Mouse (Mus musculus) gastrocnemius, adult 2 months (tissue): Measurements from ENCODE around the gene Prkcsh. TPM values are rescaled to one million over a fixed set of nuclear protein-coding genes. Genes with fewer than 3 reads are reported as not detected.
A peak's percentile ranks its signal among the peaks of the same experiment; 100 is the strongest.

Experiments used
- DNase-seq: peaks from one replicate; pipeline ENCODE4 v3.0.0; 2022
- H3K27ac ChIP-seq: fragments of 200-600 bp; 2 replicates; pipeline ENCODE4 v1.8.1; 2022; ENCODE audit warnings: mild to moderate bottlenecking
- H3K4me3 ChIP-seq: fragments of 200-600 bp; 2 replicates; pipeline ENCODE4 v1.8.1; 2022; ENCODE audit warnings: mild to moderate bottlenecking, moderate library complexity
- CTCF ChIP-seq: fragments of 200-600 bp; IDR thresholded peaks from 2 replicates; pipeline ENCODE4 v1.8.1; 2022; ENCODE audit warnings: antibody characterized with exemption, mild to moderate bottlenecking, moderate library complexity
- intact Hi-C: fragments of 180-260 bp; cut with DNase I; formaldehyde crosslinking; loops from one replicate; pipeline ENCODE4 v1.15.1; 2025
- long read RNA-seq, 2 experiments: library from polyadenylated mRNA; stranded (forward); transcript quantifications; one replicate each; pipeline ENCODE4 v2.0.0; 2021
- total RNA-seq, 2 experiments: library from RNA; stranded (reverse); gene quantifications; 2 replicates each; pipeline ENCODE4 v1.2.3; 2021

Prkcsh gene
- 10 to 100 TPM; 27.8 to 32.6 TPM for total RNA-seq
- long read RNA-seq, experiment 1, transcript Prkcsh-201 (18 exons, 2,012 nt), result major isoform, 11 of 29 reads
- long read RNA-seq, experiment 1, transcript Prkcsh-202 (18 exons, 1,983 nt), result minor isoform, 7 of 29 reads
- long read RNA-seq, experiment 1, partial matches to known transcripts, result 5 of 29 reads
- long read RNA-seq, experiment 1, other reads (novel, unspliced or antisense), result 4 of 29 reads
- long read RNA-seq, experiment 2, transcript Prkcsh-201 (18 exons, 2,012 nt), result major isoform, 12 of 30 reads
- long read RNA-seq, experiment 2, transcript Prkcsh-202 (18 exons, 1,983 nt), result minor isoform, 11 of 30 reads
- long read RNA-seq, experiment 2, partial matches to known transcripts, result 3 of 30 reads
- long read RNA-seq, experiment 2, other reads (novel, unspliced or antisense), result 3 of 30 reads

GRCm38 (mm10) chr9:22002194-22003162, at the start of gene Prkcsh, which contains the start of gene Ccdc151:
Prkcsh (plus strand) TSS chr9:22002806.
Ccdc151 (minus strand) TSS chr9:22002634.
- TF ChIP-seq CTCF, result no peak
- Histone ChIP-seq H3K27ac (peak within 1 kb of the TSS; percentile 89), H3K4me3 (peak within 1 kb of the TSS; percentile 94)
- DNase-seq, result peak; percentile 100
- intact Hi-C loops, result loop anchor here (2.0 to 10.0 kb wide), 3 partner anchors 46 to 152 kb away; partner anchors contain the start of genes Gm49318, Pigyl and Zfp653

DNA sequence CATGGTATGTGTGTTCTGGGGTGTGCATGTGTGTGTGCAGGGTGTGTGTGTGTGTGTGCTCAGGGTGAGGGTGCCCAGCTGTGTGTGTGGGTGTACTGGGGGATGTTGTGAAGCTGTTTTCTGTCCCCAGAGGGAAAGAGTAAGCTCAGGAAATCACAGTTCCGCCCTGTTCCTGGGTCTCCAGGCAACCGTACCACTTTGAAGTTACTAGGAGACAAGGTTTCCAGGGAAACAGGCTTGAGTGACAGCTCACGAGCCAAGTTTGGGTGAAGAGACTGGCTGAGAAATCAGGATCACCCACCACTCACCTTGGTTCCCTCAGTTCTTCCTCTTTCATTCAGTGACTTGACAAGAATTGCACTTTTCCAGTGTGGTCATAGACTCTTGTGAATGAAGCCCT, 49.0 kb upstream of the Prkcsh start:
- no peak overlapping the region for H3K27ac ChIP-seq
- intact Hi-C loops, result no loop called here

GRCm38 (mm10) chr9:21954635-21955034, 48.0 kb upstream of the Prkcsh start:
- TF ChIP-seq CTCF, result no peak
- intact Hi-C loops, result loop anchor here (5.0 kb wide), 1 partner anchor 118 kb away; the partner anchor contains the start of genes Gm49318 and Zfp653
- H3K4me3 ChIP-seq, result peak overlapping the region; percentile 84; the same call in 1 of the 2 replicates
- DNase-seq, result no peak
- no peak overlapping the region for H3K27ac ChIP-seq

More for the DNA sequence above, 49.0 kb upstream of the Prkcsh start:
- no peak overlapping the region for H3K4me3 ChIP-seq
- no peak for TF ChIP-seq CTCF
- DNase-seq, result no peak

GRCm38 (mm10) chr9:21955225-21955569, 47.4 kb upstream of the Prkcsh start:
- intact Hi-C loops, result loop anchor here (5.0 kb wide), 1 partner anchor 117 kb away; the partner anchor contains the start of genes Gm49318 and Zfp653
- peak; percentile 39 for DNase-seq
- peak; percentile 29; the same call in 1 of the 2 replicates for TF ChIP-seq CTCF
- peak overlapping the region; percentile 84 for H3K4me3 ChIP-seq
- H3K27ac ChIP-seq, result peak overlapping the region; percentile 97

DNA sequence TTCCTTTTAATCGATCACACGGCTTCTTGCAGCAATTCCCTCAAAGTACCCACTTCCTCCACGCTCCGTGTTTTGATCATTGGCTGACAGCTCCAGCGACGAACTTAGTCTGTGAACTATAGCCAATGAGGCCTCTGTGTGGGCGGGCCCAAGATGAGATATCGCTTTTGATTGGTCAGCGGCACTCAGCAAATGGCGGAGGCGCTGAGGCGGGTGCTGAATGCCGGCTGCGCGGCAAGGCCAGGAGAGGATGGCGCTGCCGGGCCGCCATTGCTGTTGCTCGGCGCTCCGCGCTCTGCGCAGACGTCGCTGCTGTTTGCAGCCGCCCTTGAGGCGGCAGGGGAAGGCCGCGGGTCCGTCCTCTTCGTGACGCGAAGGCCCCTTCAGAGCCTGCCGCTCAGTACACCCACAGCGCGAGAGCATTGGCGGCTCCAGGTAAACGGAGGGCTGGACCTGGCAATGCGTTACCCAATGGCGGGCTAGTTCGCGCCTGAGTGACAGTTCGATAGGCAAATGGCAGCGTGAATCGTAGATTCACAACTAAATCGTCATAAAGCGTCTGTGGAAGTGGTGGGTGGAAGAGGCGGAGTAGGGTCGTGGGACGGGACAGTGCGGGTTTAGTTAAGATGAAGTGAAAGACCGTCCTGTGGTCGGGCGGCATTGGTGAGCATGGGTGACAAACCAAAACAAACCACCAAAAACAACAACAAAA, 46.9 kb upstream of the Prkcsh start, which contains the start of gene Swsap1:
Gene Swsap1 (plus strand): TSS at position 186 of the 712 bp plus-strand sequence.
- DNase-seq, result peak; percentile 97
- intact Hi-C loops, result loop anchor here (2.0 to 5.0 kb wide), 2 partner anchors 47 to 117 kb away; partner anchors contain the start of genes Ccdc151, Gm49318, Prkcsh and Zfp653
- TF ChIP-seq CTCF, result no peak
- Histone ChIP-seq H3K27ac (peak within 1 kb of the TSS; percentile 97), H3K4me3 (peak within 1 kb of the TSS; percentile 84)

DNA sequence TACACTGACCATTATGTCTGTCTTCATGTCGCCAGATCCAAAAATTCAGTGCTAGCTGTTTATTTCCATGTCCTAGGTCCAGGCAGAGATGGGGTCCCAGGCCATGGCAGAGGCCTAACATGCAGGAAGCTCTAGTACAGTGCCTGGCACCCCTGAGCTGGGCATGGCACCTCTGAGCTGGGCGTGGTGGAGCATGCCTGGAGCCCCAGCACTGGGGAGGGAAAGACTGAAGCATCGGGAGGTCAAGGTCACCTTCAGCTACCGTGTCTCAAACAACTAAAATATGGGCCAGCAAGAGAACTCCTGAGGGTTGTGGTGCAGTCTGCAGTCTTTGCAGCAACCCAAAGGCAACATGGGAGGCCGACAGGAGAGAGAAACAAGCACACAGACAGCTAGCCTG, 44.2 kb upstream of the Prkcsh start:
- H3K27ac ChIP-seq, result no peak overlapping the region
- no peak for DNase-seq
- TF ChIP-seq CTCF, result no peak
- intact Hi-C loops, result loop anchor here (5.0 kb wide), 1 partner anchor 114 kb away; the partner anchor contains the start of genes Gm49318 and Zfp653
- H3K4me3 ChIP-seq, result no peak overlapping the region

DNA sequence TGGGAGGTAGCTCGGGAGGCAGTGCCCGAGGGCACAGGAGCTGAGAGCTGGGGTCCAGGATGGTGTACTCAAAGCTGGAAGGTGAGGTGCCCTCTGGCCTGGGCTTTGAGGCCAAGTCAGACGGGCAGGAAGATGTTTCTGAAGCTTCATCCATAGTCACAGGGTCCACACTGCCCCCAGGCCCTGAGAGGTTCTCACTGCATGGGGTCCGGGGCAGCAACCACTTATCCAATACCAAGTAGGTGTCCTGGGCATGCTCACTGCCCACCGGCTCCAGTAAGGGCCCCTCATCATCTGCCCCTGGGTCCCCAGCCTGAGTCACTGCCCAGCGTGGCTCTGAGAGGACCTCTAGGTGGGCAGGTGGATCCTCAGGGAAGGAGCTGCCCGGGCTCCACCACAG, 43.4 kb upstream of the Prkcsh start:
- no peak for DNase-seq
- intact Hi-C loops, result loop anchor here (5.0 kb wide), 1 partner anchor 113 kb away; the partner anchor contains the start of genes Gm49318 and Zfp653
- no peak overlapping the region for H3K4me3 ChIP-seq
- TF ChIP-seq CTCF, result no peak
- H3K27ac ChIP-seq, result no peak overlapping the region

GRCm38 (mm10) chr9:21960135-21960534, 42.5 kb upstream of the Prkcsh start:
- no peak for DNase-seq
- intact Hi-C loops, result no loop called here
- no peak for TF ChIP-seq CTCF
- Histone ChIP-seq H3K4me3 (no peak overlapping the region), H3K27ac (peak overlapping the region; percentile 12; the same call in 1 of the 2 replicates)

DNA sequence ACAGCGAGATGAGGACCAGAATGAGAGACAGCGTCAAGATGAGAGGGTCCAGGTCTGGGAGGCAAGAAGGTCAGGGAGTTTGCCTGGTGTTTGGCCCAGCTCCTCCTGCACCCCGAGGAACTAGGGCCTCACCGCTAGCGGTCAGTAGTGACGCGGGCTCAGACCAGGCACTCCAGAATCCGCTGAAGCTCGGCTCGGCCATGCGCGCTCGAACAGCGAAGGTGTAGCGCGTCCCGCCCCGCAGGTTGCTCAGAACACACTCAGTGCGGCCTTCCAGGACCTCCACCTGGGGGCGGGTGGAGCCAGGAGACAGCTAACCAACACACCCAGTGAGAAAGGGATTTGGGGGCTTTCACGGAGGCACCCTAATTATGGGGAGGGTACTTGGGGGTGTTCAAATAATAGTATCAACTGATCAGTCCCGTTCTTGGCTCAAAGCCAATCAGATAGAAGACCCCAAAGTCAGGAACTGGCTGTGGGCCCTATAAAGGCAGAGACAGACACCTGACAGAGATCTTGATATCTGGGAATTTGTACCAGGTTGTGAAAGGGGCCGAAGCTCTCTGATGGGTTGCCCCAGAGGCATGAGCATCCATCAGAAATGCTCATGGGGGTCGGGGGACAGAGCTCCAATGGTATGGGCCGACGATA, 41.9 kb upstream of the Prkcsh start:
- no peak for DNase-seq
- no peak for TF ChIP-seq CTCF
- Histone ChIP-seq H3K27ac (peak overlapping the region; percentile 12; the same call in 1 of the 2 replicates), H3K4me3 (no peak overlapping the region)
- intact Hi-C loops, result no loop called here

GRCm38 (mm10) chr9:21961366-21961980, 41.1 kb upstream of the Prkcsh start:
- Histone ChIP-seq H3K27ac (no peak overlapping the region), H3K4me3 (peak overlapping the region; percentile 68)
- TF ChIP-seq CTCF, result no peak
- intact Hi-C loops, result no loop called here
- DNase-seq, result no peak

GRCm38 (mm10) chr9:21962010-21962409, 40.6 kb upstream of the Prkcsh start:
- no peak overlapping the region for H3K27ac ChIP-seq
- H3K4me3 ChIP-seq, result peak overlapping the region; percentile 68
- intact Hi-C loops, result no loop called here
- no peak for TF ChIP-seq CTCF
- DNase-seq, result no peak
